Mouse (Mus musculus): Measurements from ENCODE around the gene Hsd3b7. TPM values are rescaled to one million over a fixed set of nuclear protein-coding genes. Genes with fewer than 3 reads are reported as not detected.

The Hsd3b7 gene
- total and polyA plus RNA-seq, 2 experiments from 2014 or later, result 23.3 to 47.4 TPM

- TF ChIP-seq EP300 (IDR thresholded peaks at IDR 0.05; ENCODE audit: low read depth) (no peak), CTCF (IDR thresholded peaks at IDR 0.05; ENCODE audit: low read depth) (no peak)
- H3K4me2 ChIP-seq (ENCODE audit: low read depth, low read length), result no peak overlapping the region
- H3K9me3 ChIP-seq (replicated peaks; ENCODE audit: control insufficient read depth, low read length), result no peaks in the 10 kb centered on the region
- H3K4me1 ChIP-seq (ENCODE audit: control insufficient read depth, insufficient read depth), result peaks cover 12% of the 10 kb centered on the region
- WGBS, result 70% methylated on average over 17 of the region's 17 CpGs
- no peaks in the 10 kb centered on the region for H3K27me3 ChIP-seq (ENCODE audit: control insufficient read depth, insufficient read depth, low read length)
- H3K27ac ChIP-seq (ENCODE audit: low read depth), result no peak overlapping the region
- no peak overlapping the region for H3K4me3 ChIP-seq (ENCODE audit: low read depth, low read length)
- ATAC-seq (ENCODE audit: insufficient read depth, low read depth) (no peak), DNase-seq (ENCODE audit: low spot score) (no peak)
- H3K9ac ChIP-seq (replicated peaks; ENCODE audit: low read depth, low read length), result no peak overlapping the region
- peaks cover 42% of the 10 kb centered on the region for H3K36me3 ChIP-seq (replicated peaks; ENCODE audit: control insufficient read depth, insufficient read depth, low read length)
Measured at GRCm38 (mm10) chr7:127766851-127767609, 33.4 kb upstream of the Hsd3b7 start.

DNA sequence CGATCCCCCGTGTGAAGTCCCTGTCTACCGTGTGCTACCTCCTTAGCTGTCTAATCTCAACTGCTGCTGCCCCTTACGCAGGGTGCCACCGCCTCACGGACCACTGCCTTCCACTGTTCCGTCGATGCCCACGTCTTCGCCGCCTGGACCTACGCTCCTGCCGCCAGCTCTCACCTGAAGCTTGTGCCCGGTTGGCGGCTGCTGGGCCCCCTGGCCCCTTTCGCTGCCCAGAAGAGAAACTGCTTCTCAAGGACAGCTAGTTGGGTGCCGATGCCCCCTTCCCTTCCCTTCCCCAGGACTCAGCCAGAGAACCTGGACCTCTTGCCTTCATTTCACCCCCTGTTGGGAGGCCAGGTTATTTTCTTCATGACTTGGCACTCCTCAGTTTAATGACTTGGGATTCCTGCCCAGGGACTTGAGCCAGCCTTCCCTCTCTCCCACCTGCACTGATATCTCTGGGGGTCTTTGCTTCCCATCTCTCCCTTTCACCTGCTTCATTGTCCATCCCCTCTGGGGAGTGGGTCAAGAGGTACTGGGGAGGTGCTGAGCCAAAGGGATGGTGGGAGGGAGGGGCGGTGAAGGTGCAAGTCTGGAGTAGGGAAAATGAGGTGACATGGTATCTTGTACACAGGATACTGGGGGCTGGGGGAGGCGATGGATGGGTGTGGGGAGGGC is 32.6 kb upstream of the Hsd3b7 start:
- H3K27me3 ChIP-seq (ENCODE audit: control insufficient read depth, insufficient read depth, low read length), result no peaks in the 10 kb centered on the region
- no peak overlapping the region for H3K27ac ChIP-seq (ENCODE audit: low read depth)
- no peaks in the 10 kb centered on the region for H3K9me3 ChIP-seq (replicated peaks; ENCODE audit: control insufficient read depth, low read length)
- peaks cover 12% of the 10 kb centered on the region for H3K4me1 ChIP-seq (ENCODE audit: control insufficient read depth, insufficient read depth)
- ATAC-seq (ENCODE audit: insufficient read depth, low read depth) (no peak), DNase-seq (ENCODE audit: low spot score) (no peak)
- WGBS, result 91% methylated on average over 19 of the region's 19 CpGs
- H3K4me3 ChIP-seq (ENCODE audit: low read depth, low read length), result no peak overlapping the region
- H3K4me2 ChIP-seq (ENCODE audit: low read depth, low read length), result no peak overlapping the region
- H3K9ac ChIP-seq (replicated peaks; ENCODE audit: low read depth, low read length), result no peak overlapping the region
- TF ChIP-seq EP300 (IDR thresholded peaks at IDR 0.05; ENCODE audit: low read depth) (no peak), CTCF (IDR thresholded peaks at IDR 0.05; ENCODE audit: low read depth) (no peak)
- peaks cover 37% of the 10 kb centered on the region for H3K36me3 ChIP-seq (replicated peaks; ENCODE audit: control insufficient read depth, insufficient read depth, low read length)

DNA sequence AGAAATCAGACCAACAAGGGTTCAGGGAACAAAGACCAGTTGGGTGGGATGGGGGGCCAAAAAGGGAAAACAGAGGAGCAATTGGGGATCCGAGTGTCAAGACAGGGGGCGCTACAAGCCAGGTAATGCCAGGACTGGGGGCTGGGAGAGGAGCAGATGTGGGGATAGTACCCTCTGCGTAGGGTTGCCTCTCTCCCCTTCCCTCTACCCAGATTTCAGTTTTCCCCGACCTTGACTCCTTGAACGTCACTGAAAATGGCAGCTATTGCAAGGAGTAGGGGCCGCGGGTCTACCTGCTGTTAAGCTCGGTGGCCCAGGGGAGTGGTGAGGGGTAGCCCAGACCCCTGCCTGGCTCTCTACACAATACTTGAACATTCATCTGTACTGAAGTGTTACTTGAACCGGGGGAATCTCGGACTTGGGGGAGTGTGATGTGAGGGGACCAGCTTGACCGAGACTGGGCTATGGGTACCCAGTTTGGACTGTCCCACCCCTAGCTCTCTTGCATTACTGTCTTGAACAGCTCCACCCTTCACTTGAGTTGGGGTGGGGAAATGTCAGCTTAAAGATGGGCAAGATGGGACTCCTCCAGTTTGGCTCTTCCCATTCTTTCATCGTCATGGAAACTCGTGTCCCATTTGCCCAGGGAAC is 31.9 kb upstream of the Hsd3b7 start:
- H3K27me3 ChIP-seq (ENCODE audit: control insufficient read depth, insufficient read depth, low read length), result no peaks in the 10 kb centered on the region
- DNase-seq (ENCODE audit: low spot score), result no peak
- WGBS, result 64% methylated on average over 13 of the region's 13 CpGs
- no peak for ATAC-seq (ENCODE audit: insufficient read depth, low read depth)
- H3K4me2 ChIP-seq (ENCODE audit: low read depth, low read length), result no peak overlapping the region
- no peak overlapping the region for H3K4me3 ChIP-seq (ENCODE audit: low read depth, low read length)
- H3K4me1 ChIP-seq (ENCODE audit: control insufficient read depth, insufficient read depth), result peaks cover 12% of the 10 kb centered on the region
- no peak overlapping the region for H3K27ac ChIP-seq (ENCODE audit: low read depth)
- no peak overlapping the region for H3K9ac ChIP-seq (replicated peaks; ENCODE audit: low read depth, low read length)
- no peaks in the 10 kb centered on the region for H3K9me3 ChIP-seq (replicated peaks; ENCODE audit: control insufficient read depth, low read length)
- peaks cover 32% of the 10 kb centered on the region for H3K36me3 ChIP-seq (replicated peaks; ENCODE audit: control insufficient read depth, insufficient read depth, low read length)
- TF ChIP-seq CTCF (IDR thresholded peaks at IDR 0.05; ENCODE audit: low read depth) (no peak), EP300 (IDR thresholded peaks at IDR 0.05; ENCODE audit: low read depth) (no peak)

DNA sequence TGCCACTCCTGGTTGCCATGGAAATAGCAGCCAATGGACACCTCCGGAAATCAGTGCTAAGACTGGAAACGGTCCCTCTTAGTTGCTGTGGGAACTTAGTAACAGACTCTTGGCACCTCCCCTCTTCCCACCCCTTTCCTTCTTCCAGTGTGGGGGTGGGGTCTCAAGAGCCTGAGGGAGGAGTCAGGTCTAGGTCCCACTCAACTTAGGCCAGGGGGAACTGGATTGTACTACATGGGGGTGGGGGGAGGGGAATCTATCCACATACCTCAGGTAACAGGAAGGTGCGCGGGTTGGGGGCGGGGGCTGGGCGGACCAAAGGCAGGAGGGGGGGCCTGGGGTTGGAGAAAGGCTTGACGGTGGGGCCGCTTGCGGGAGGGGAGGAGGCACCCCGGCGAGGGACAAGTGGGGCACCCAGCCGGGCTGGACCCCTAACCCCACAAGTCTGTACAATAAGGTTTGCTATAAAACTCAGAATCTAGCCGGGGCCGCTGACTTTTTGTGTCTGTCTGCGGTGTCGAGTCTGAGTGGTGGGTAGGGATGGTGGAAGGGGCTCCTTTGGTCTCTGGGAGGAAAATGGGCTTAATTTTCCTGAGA is 31.3 kb upstream of the Hsd3b7 start:
- WGBS, result 3% methylated on average over 16 of the region's 16 CpGs
- peaks cover 26% of the 10 kb centered on the region for H3K36me3 ChIP-seq (replicated peaks; ENCODE audit: control insufficient read depth, insufficient read depth, low read length)

GRCm38 (mm10) chr7:127769651-127770038 is 30.8 kb upstream of the Hsd3b7 start, which contains the start of gene Orai3:
Gene Orai3 (plus strand): TSS chr7:127769815.
- WGBS, result 1% methylated on average over 21 of the region's 24 CpGs
- Histone ChIP-seq H3K9me3 (replicated peaks; ENCODE audit: control insufficient read depth, low read length) (no peaks in the 10 kb centered on the region), H3K27me3 (ENCODE audit: control insufficient read depth, insufficient read depth, low read length) (no peaks in the 10 kb centered on the region), H3K4me2 (ENCODE audit: low read depth, low read length) (peak within 1 kb of the TSS; percentile 82), H3K4me3 (ENCODE audit: low read depth, low read length) (peak within 1 kb of the TSS; percentile 69), H3K36me3 (replicated peaks; ENCODE audit: control insufficient read depth, insufficient read depth, low read length) (peaks cover 22% of the 10 kb centered on the region), H3K4me1 (ENCODE audit: control insufficient read depth, insufficient read depth) (peaks cover 12% of the 10 kb centered on the region), H3K9ac (replicated peaks; ENCODE audit: low read depth, low read length) (peak within 1 kb of the TSS; percentile 86), H3K27ac (ENCODE audit: low read depth) (peak within 1 kb of the TSS; percentile 85)
- no peak for TF ChIP-seq CTCF (IDR thresholded peaks at IDR 0.05; ENCODE audit: low read depth)
- TF ChIP-seq EP300 (IDR thresholded peaks at IDR 0.05; ENCODE audit: low read depth), result 0 out of 2 replicates have a peak, but pooled peaks have one; percentile 47
- ATAC-seq (ENCODE audit: insufficient read depth, low read depth) (peak; percentile 73), DNase-seq (ENCODE audit: low spot score) (peak; percentile 72)

More for the DNA sequence above, 31.3 kb upstream of the Hsd3b7 start:
- TF ChIP-seq EP300 (IDR thresholded peaks at IDR 0.05; ENCODE audit: low read depth), result no peak
- no peak for TF ChIP-seq CTCF (IDR thresholded peaks at IDR 0.05; ENCODE audit: low read depth)
- H3K4me3 ChIP-seq (ENCODE audit: low read depth, low read length), result peak overlapping the region; percentile 69
- DNase-seq (ENCODE audit: low spot score), result peak; percentile 98
- peaks cover 12% of the 10 kb centered on the region for H3K4me1 ChIP-seq (ENCODE audit: control insufficient read depth, insufficient read depth)
- ATAC-seq (ENCODE audit: insufficient read depth, low read depth), result peak; percentile 88
- H3K9ac ChIP-seq (replicated peaks; ENCODE audit: low read depth, low read length), result peak overlapping the region; percentile 86
- peak overlapping the region; percentile 85 for H3K27ac ChIP-seq (ENCODE audit: low read depth)
- no peaks in the 10 kb centered on the region for H3K27me3 ChIP-seq (ENCODE audit: control insufficient read depth, insufficient read depth, low read length)
- H3K4me2 ChIP-seq (ENCODE audit: low read depth, low read length), result peak overlapping the region; percentile 82
- no peaks in the 10 kb centered on the region for H3K9me3 ChIP-seq (replicated peaks; ENCODE audit: control insufficient read depth, low read length)

Measured in heart, postnatal 0 days (tissue).